Mouse (Mus musculus): Measurements from ENCODE around the gene Apoc1. TPM values are rescaled to one million over a fixed set of nuclear protein-coding genes. Genes with fewer than 3 reads are reported as not detected.

Gene Apoc1
- polyA plus RNA-seq, 1 experiment from 2014 or later = 4.7 TPM

GRCm38 (mm10) chr7:19641223-19641622, 51.2 kb downstream of the Apoc1 start:
- Histone ChIP-seq H3K27me3 (replicated peaks; ENCODE audit: low read depth, poor library complexity, severe bottlenecking) (no peaks in the 10 kb centered on the region), H3K36me3 (replicated peaks) (peaks cover 100% of the 10 kb centered on the region), H3K4me1 (no peaks in the 10 kb centered on the region), H3K9me3 (no peaks in the 10 kb centered on the region), H3K27ac (replicated peaks) (no peak overlapping the region), H3K4me3 (no peak overlapping the region)
- DNase-seq (ENCODE audit: low spot score) = no peak
- WGBS = 93% methylated on average over 4 of the region's 4 CpGs

Other genes starting within 250 kb of the Apoc1 start
- 7.1 and 8.0 TPM in 2 replicates for gene Mark4, start 233.8 kb downstream of the Apoc1 start, polyA plus RNA-seq (2016; fragmentation: Nextera tagmentation; extraction: Ambion mirVana)
- gene Exoc3l2, start 229.3 kb downstream of the Apoc1 start, polyA plus RNA-seq (2016; fragmentation: Nextera tagmentation; extraction: Ambion mirVana) = 1.2 and 1.3 TPM in 2 replicates
- gene Bloc1s3, start 184.3 kb downstream of the Apoc1 start, polyA plus RNA-seq (2016; fragmentation: Nextera tagmentation; extraction: Ambion mirVana) = 1.9 TPM in 2 replicates
- 72.6 and 73.9 TPM in 2 replicates for gene Trappc6a, start 184.3 kb downstream of the Apoc1 start, polyA plus RNA-seq (2016; fragmentation: Nextera tagmentation; extraction: Ambion mirVana)
- gene Nkpd1, start 174.8 kb downstream of the Apoc1 start, polyA plus RNA-seq (2016; fragmentation: Nextera tagmentation; extraction: Ambion mirVana) = 0.17 and 0.19 TPM in 2 replicates
- gene Ppp1r37, start 129.6 kb downstream of the Apoc1 start, polyA plus RNA-seq (2016; fragmentation: Nextera tagmentation; extraction: Ambion mirVana) = 20.7 and 22.9 TPM in 2 replicates
- 0.41 and 0.44 TPM in 2 replicates for gene Zfp296, start 115.4 kb downstream of the Apoc1 start, polyA plus RNA-seq (2016; fragmentation: Nextera tagmentation; extraction: Ambion mirVana)
- gene Gemin7, start 115.1 kb downstream of the Apoc1 start, polyA plus RNA-seq (2016; fragmentation: Nextera tagmentation; extraction: Ambion mirVana) = 187 and 191 TPM in 2 replicates
- gene Clasrp, start 88.2 kb downstream of the Apoc1 start, polyA plus RNA-seq (2016; fragmentation: Nextera tagmentation; extraction: Ambion mirVana) = 58.0 and 58.9 TPM in 2 replicates
- 3.5 and 4.2 TPM in 2 replicates for gene Relb, start 63.2 kb downstream of the Apoc1 start, polyA plus RNA-seq (2016; fragmentation: Nextera tagmentation; extraction: Ambion mirVana)
- gene Clptm1, start 27.6 kb downstream of the Apoc1 start, polyA plus RNA-seq (2016; fragmentation: Nextera tagmentation; extraction: Ambion mirVana) = 82.7 and 86.4 TPM in 2 replicates
- 0.29 and 0.47 TPM in 2 replicates for gene Apoc2, start 14.7 kb downstream of the Apoc1 start, polyA plus RNA-seq (2016; fragmentation: Nextera tagmentation; extraction: Ambion mirVana)
- not detected in 2 replicates for gene Gm44805, start 11.2 kb downstream of the Apoc1 start, polyA plus RNA-seq (2016; fragmentation: Nextera tagmentation; extraction: Ambion mirVana)
- gene Apoc4, start 11.2 kb downstream of the Apoc1 start, polyA plus RNA-seq (2016; fragmentation: Nextera tagmentation; extraction: Ambion mirVana) = 0.09 TPM in 1 of 2 replicates, not detected in the other
- 135 and 168 TPM in 2 replicates for gene Apoe, start 6.5 kb upstream of the Apoc1 start, polyA plus RNA-seq (2016; fragmentation: Nextera tagmentation; extraction: Ambion mirVana)
- 216 and 221 TPM in 2 replicates for gene Tomm40, start 22.8 kb upstream of the Apoc1 start, polyA plus RNA-seq (2016; fragmentation: Nextera tagmentation; extraction: Ambion mirVana)
- gene Nectin2, start 57.8 kb upstream of the Apoc1 start, polyA plus RNA-seq (2016; fragmentation: Nextera tagmentation; extraction: Ambion mirVana) = 110 TPM in 2 replicates
- gene Bcam, start 78.4 kb upstream of the Apoc1 start, polyA plus RNA-seq (2016; fragmentation: Nextera tagmentation; extraction: Ambion mirVana) = 68.3 and 79.4 TPM in 2 replicates
- gene Cblc, start 104.1 kb upstream of the Apoc1 start, polyA plus RNA-seq (2016; fragmentation: Nextera tagmentation; extraction: Ambion mirVana) = 1.9 and 2.9 TPM in 2 replicates
- gene Bcl3, start 130.1 kb upstream of the Apoc1 start, polyA plus RNA-seq (2016; fragmentation: Nextera tagmentation; extraction: Ambion mirVana) = 1.7 TPM in 2 replicates
- not detected in 2 replicates for gene Gm19345, start 159.3 kb upstream of the Apoc1 start, polyA plus RNA-seq (2016; fragmentation: Nextera tagmentation; extraction: Ambion mirVana)
- not detected in 2 replicates for gene Ceacam16, start 168.6 kb upstream of the Apoc1 start, polyA plus RNA-seq (2016; fragmentation: Nextera tagmentation; extraction: Ambion mirVana)
- not detected in 2 replicates for gene Ceacam19, start 195.3 kb upstream of the Apoc1 start, polyA plus RNA-seq (2016; fragmentation: Nextera tagmentation; extraction: Ambion mirVana)
- 8.2 and 8.8 TPM in 2 replicates for gene Pvr, start 228.5 kb upstream of the Apoc1 start, polyA plus RNA-seq (2016; fragmentation: Nextera tagmentation; extraction: Ambion mirVana)

Data from embryonic facial prominence, embryonic 10.5 days (tissue).